Mouse (Mus musculus): ENCODE measurements around the gene Me3.

GRCm38 (mm10) chr7:89718264-89718663, 86.1 kb downstream of the Me3 start:
- TF ChIP-seq CTCF (IDR thresholded peaks at IDR 0.05; ENCODE audit: control insufficient read depth, insufficient read depth, insufficient read length) (no peak), MYOG (IDR thresholded peaks at IDR 0.05; ENCODE audit: control insufficient read depth, extremely low read depth, insufficient read length) (no peak), USF1 (IDR thresholded peaks at IDR 0.05; ENCODE audit: low read depth) (no peak)
